In genomic region chr8:120476711-120477575, GRCm38 (mm10) we compare ENCODE assay signal across 10 mouse cellular contexts.
A peak's percentile ranks its signal among the peaks of the same experiment; 100 is the strongest.
DNase-seq lines count a peak whose midpoint lies in the region; ATAC-seq lines count a peak whose summit lies in the region.
"Had no signal": no experiment of that assay in that cellular context is flagged by ENCODE, and none has a peak within 500 bp of the region (broad histone marks: within the 10 kb centered on the region; RNA-seq: fewer than 3 reads in every experiment).

No protein-coding gene starts in this region.

- H3K27me3 ChIP-seq in heart, embryonic 13.5 days (replicated peaks), result no peaks in the 10 kb centered on the region
- 0 out of 2 replicates have a peak, but pooled peaks cover 4% of the 10 kb centered on the region for H3K27me3 ChIP-seq in forebrain, embryonic 12.5 days
- no peaks in the 10 kb centered on the region for H3K27me3 ChIP-seq in limb, embryonic 11.5 days (ENCODE audit: control insufficient read depth, insufficient read depth, low read length)
- no peaks in the 10 kb centered on the region for H3K27me3 ChIP-seq in neural tube, embryonic 13.5 days

- no peaks in the 10 kb centered on the region for H3K9me3 ChIP-seq in heart, embryonic 13.5 days
- H3K9me3 ChIP-seq in forebrain, embryonic 12.5 days, result no peaks in the 10 kb centered on the region
- no peaks in the 10 kb centered on the region for H3K9me3 ChIP-seq in limb, embryonic 11.5 days (ENCODE audit: control insufficient read depth, low read length)
- H3K9me3 ChIP-seq in neural tube, embryonic 13.5 days, result no peaks in the 10 kb centered on the region

- H3K36me3 ChIP-seq in heart, embryonic 13.5 days, result no peaks in the 10 kb centered on the region
- H3K36me3 ChIP-seq in forebrain, embryonic 12.5 days (replicated peaks), result no peaks in the 10 kb centered on the region
- H3K36me3 ChIP-seq in limb, embryonic 11.5 days (ENCODE audit: control insufficient read depth, insufficient read depth, low read length), result no peaks in the 10 kb centered on the region
- H3K36me3 ChIP-seq in neural tube, embryonic 13.5 days, result no peaks in the 10 kb centered on the region

- H3K4me1 ChIP-seq in heart, embryonic 13.5 days, result peaks cover 65% of the 10 kb centered on the region
- H3K4me1 ChIP-seq in forebrain, embryonic 12.5 days, result peaks cover 74% of the 10 kb centered on the region
- H3K4me1 ChIP-seq in limb, embryonic 11.5 days (ENCODE audit: control insufficient read depth, insufficient read depth, low read length), result peaks cover 38% of the 10 kb centered on the region
- H3K4me1 ChIP-seq in neural tube, embryonic 13.5 days (replicated peaks), result peaks cover 72% of the 10 kb centered on the region

- H3K4me2 ChIP-seq in heart, embryonic 13.5 days, result peak overlapping the region; percentile 20; the same call in 1 of the 2 replicates
- H3K4me2 ChIP-seq in forebrain, embryonic 12.5 days, result no peak overlapping the region
- H3K4me2 ChIP-seq in limb, embryonic 11.5 days (ENCODE audit: low read depth, severe bottlenecking), result 0 out of 2 replicates have a peak overlapping the region, but pooled peaks have one; percentile 10
- H3K4me2 ChIP-seq in neural tube, embryonic 13.5 days, result 0 out of 2 replicates have a peak overlapping the region, but pooled peaks have one; percentile 4

- no peak for DNase-seq in heart, postnatal 14 days
- peak; percentile 45 for DNase-seq in limb, embryonic 11.5 days (ENCODE audit: low spot score)
- no peak for DNase-seq in left cerebral cortex, postnatal 10 days (ENCODE audit: extremely low spot score in 1 of 2, low spot score in 2 of 2)
- DNase-seq in left cerebral cortex, adult 9 months (ENCODE audit: low spot score in 2 of 2), result no peak
- no peak for DNase-seq in testis, postnatal 10 days (ENCODE audit: low spot score)
- DNase-seq: heart, postnatal 10 days; lung, postnatal 14 days had no signal

- intact Hi-C loops in heart, postnatal 14 days (cut with DNase I), result no loop called here
- intact Hi-C loops in left cerebral cortex, postnatal 10 days (cut with DNase I), result no loop called here

- 67% methylated on average over 25 of the region's 25 CpGs for WGBS in heart, embryonic 13.5 days
- 17% methylated on average over 25 of the region's 25 CpGs for WGBS in forebrain, embryonic 12.5 days
- WGBS in limb, embryonic 11.5 days, result 27% methylated on average over 25 of the region's 25 CpGs
- WGBS in neural tube, embryonic 13.5 days, result 21% methylated on average over 25 of the region's 25 CpGs

- ATAC-seq in heart, embryonic 13.5 days (ENCODE audit: extremely low read depth, insufficient number of reproducible peaks, low FRiP score, low TSS enrichment), result no peak
- ATAC-seq in forebrain, embryonic 12.5 days (ENCODE audit: low FRiP score), result peak; percentile 62
- no peak for ATAC-seq in limb, embryonic 11.5 days (ENCODE audit: insufficient number of reproducible peaks, low FRiP score, low TSS enrichment, low read depth)
- ATAC-seq in neural tube, embryonic 13.5 days (ENCODE audit: low read depth), result no peak

- H3K4me3 ChIP-seq in heart, embryonic 13.5 days, result no peak overlapping the region
- H3K4me3 ChIP-seq in forebrain, embryonic 12.5 days (replicated peaks), result no peak overlapping the region
- H3K4me3 ChIP-seq in limb, embryonic 11.5 days (ENCODE audit: low read depth, low read length), result no peak overlapping the region
- H3K4me3 ChIP-seq in neural tube, embryonic 13.5 days, result no peak overlapping the region

- peak overlapping the region; percentile 34; the same call in 1 of the 2 replicates for H3K27ac ChIP-seq in heart, embryonic 13.5 days (replicated peaks)
- peak overlapping the region; percentile 82 for H3K27ac ChIP-seq in forebrain, embryonic 12.5 days
- H3K27ac ChIP-seq in limb, embryonic 11.5 days (replicated peaks; ENCODE audit: low read depth, low read length), result peak overlapping the region; percentile 47
- H3K27ac ChIP-seq in neural tube, embryonic 13.5 days (replicated peaks), result peak overlapping the region; percentile 86

- 0 out of 2 replicates have a peak overlapping the region, but pooled peaks have one; percentile 42 for H3K9ac ChIP-seq in heart, embryonic 13.5 days
- H3K9ac ChIP-seq in forebrain, embryonic 12.5 days, result no peak overlapping the region
- no peak overlapping the region for H3K9ac ChIP-seq in limb, embryonic 11.5 days (ENCODE audit: low read length)
- H3K9ac ChIP-seq in neural tube, embryonic 13.5 days, result no peak overlapping the region

Comparison
In these comparisons a context has a peak if more than half of its experiments do, and no peak if none do; other contexts are left out.
1. H3K27ac ChIP-seq: peak in every context shown above with its lines; median percentile 86 in neural tube, embryonic 13.5 days; 82 in forebrain, embryonic 12.5 days; 47 in limb, embryonic 11.5 days; 34 in heart, embryonic 13.5 days.